Mouse (Mus musculus): ENCODE measurements at regions not wholly inside any gene's neighbourhood (a gene's known extent, or its start where the extent isn't known, plus 50 kb on each side); places are given as distances from the start of the nearest gene placed in this dataset.
A peak's percentile ranks its signal among the peaks of the same experiment; 100 is the strongest.

GRCm38 (mm10) chrX:166977029-166977428 lies 232.1 kb downstream of the Tmsb4x start:
- H3K27ac ChIP-seq (ENCODE audit: low read length) = no peak overlapping the region; the same call in 1 of the 2 replicates
- H3K36me3 ChIP-seq (ENCODE audit: control insufficient read depth, insufficient read depth, low read length) = no peaks in the 10 kb centered on the region
- no peak overlapping the region for H3K9ac ChIP-seq (ENCODE audit: low read length)
- no peaks in the 10 kb centered on the region for H3K4me1 ChIP-seq (ENCODE audit: control insufficient read depth, insufficient read depth, low read length)
- no peaks in the 10 kb centered on the region; the same call in 1 of the 2 replicates for H3K27me3 ChIP-seq (ENCODE audit: control insufficient read depth, insufficient read depth, low read length)
- no peaks in the 10 kb centered on the region for H3K9me3 ChIP-seq (replicated peaks; ENCODE audit: control insufficient read depth, low read length)
- ATAC-seq (ENCODE audit: insufficient read depth, low FRiP score) = 0 out of 2 replicates have a peak, but pooled peaks have one; percentile 17
- no peak overlapping the region for H3K4me3 ChIP-seq (replicated peaks; ENCODE audit: low read length)
- H3K4me2 ChIP-seq (ENCODE audit: low read depth, low read length) = no peak overlapping the region

DNA sequence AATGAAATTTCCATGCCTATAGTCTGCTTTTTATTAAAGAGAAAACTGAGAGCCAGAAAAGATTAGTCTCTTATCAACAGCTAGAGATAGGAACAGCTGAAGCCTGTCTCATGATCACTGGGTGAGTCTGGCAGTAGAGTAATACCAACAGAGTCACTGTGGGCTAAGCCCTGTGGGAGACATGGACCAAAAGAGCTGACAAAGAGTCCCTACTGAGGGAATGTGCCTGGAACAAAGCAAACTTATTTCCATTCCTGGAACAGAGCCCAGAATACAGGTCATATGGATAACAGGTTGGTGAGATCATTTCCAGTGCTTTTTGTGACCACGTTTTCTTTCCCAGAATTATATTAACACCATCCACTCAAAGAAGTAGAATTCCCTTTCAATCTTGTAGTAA lies 237.4 kb downstream of the Tmsb4x start:
- WGBS = 17% methylated on average over 1 of the region's 1 CpGs
- Histone ChIP-seq H3K4me2 (ENCODE audit: low read depth, low read length) (no peak overlapping the region), H3K4me1 (ENCODE audit: control insufficient read depth, insufficient read depth, low read length) (no peaks in the 10 kb centered on the region), H3K4me3 (replicated peaks; ENCODE audit: low read length) (no peak overlapping the region), H3K36me3 (ENCODE audit: control insufficient read depth, insufficient read depth, low read length) (no peaks in the 10 kb centered on the region), H3K9ac (ENCODE audit: low read length) (no peak overlapping the region), H3K9me3 (replicated peaks; ENCODE audit: control insufficient read depth, low read length) (no peaks in the 10 kb centered on the region), H3K27ac (ENCODE audit: low read length) (peak overlapping the region; percentile 23; the same call in 1 of the 2 replicates), H3K27me3 (ENCODE audit: control insufficient read depth, insufficient read depth, low read length) (no peaks in the 10 kb centered on the region; the same call in 1 of the 2 replicates)
- peak; percentile 72; the same call in 1 of the 2 replicates for ATAC-seq (ENCODE audit: insufficient read depth, low FRiP score)

DNA sequence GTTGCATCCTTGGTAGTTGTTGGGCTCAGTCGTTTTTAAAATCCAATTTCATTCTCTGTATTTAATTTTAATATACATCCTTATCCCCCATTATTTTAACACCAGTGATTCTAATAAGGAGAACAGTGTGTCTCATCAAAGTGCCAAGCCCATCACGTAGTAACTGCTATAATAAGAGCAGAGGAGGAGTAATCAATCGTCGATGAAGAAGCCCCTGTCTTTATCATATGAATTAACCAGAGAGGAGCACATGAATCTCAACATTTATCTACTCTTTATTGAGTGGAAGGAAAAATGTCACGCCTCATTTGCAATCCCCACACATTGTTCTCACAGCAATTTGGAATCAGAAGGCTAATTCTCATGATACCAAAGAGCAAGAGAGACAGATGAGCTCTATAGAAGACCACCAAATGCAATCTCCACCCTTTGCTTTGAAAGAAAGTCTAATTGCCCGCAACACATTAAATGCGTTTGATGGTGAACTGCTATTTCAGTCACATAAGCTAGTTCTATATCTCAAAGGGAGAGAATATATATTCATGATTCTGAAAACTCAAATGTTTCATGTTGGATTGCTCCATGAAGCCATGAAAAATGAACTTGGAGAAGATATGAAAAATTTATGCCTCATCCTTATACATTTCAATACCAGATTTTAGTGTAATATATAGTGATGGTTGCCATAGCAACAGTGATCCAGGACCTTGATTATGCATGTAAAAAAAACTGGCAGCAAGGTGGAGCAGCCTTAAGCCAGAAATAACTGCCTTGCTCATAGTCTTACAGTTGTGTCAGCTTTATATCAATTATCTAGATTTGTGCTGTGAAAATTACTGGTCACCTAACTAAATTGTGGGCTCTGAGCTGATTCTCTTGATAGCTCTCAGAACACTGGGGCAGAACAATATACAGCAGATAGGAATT lies 244.2 kb downstream of the Tmsb4x start:
- ATAC-seq (ENCODE audit: insufficient read depth, low FRiP score) = no peak
- Histone ChIP-seq H3K4me2 (ENCODE audit: low read depth, low read length) (no peak overlapping the region), H3K36me3 (ENCODE audit: control insufficient read depth, insufficient read depth, low read length) (no peaks in the 10 kb centered on the region), H3K9me3 (replicated peaks; ENCODE audit: control insufficient read depth, low read length) (no peaks in the 10 kb centered on the region), H3K9ac (ENCODE audit: low read length) (no peak overlapping the region), H3K27ac (ENCODE audit: low read length) (no peak overlapping the region), H3K4me1 (ENCODE audit: control insufficient read depth, insufficient read depth, low read length) (no peaks in the 10 kb centered on the region), H3K4me3 (replicated peaks; ENCODE audit: low read length) (no peak overlapping the region), H3K27me3 (ENCODE audit: control insufficient read depth, insufficient read depth, low read length) (peaks cover 7% of the 10 kb centered on the region; the same call in 1 of the 2 replicates)
- 82% methylated on average over 7 of the region's 7 CpGs for WGBS

DNA sequence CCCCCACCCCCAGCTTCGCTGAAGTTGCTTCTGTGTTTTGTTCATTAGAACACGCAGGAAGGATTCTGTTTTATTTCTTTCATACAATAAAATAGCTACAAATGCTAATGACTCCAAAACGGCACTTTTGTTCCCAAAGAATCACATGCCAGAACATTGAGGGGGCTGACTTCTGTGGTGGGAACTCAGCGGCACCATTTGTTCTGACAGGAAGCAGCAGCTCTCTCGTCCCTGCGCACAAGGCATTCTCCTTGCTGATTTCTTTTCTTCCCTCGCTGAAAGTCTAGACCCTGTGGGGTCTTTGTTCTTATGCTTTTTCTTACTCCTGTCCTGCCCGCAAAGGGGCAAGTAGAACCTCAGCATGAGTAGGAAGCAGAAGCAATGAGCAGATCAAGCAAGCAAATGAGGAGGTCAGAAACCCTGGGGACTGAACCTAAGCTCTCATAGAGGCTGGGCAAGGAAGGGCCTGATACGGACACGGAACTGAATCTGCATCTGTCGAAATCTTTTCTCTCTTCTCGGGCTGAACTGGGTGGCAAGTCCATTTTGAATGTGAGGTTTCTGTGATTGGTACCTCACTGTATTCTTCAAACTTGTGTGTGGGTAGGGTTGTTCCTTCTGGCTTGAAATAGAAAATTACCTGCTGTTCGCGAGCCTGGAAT lies 256.5 kb downstream of the Tmsb4x start:
- Histone ChIP-seq H3K4me2 (ENCODE audit: low read depth, low read length) (no peak overlapping the region), H3K9ac (ENCODE audit: low read length) (no peak overlapping the region), H3K27ac (ENCODE audit: low read length) (no peak overlapping the region), H3K4me3 (replicated peaks; ENCODE audit: low read length) (no peak overlapping the region), H3K4me1 (ENCODE audit: control insufficient read depth, insufficient read depth, low read length) (no peaks in the 10 kb centered on the region), H3K9me3 (replicated peaks; ENCODE audit: control insufficient read depth, low read length) (no peaks in the 10 kb centered on the region), H3K36me3 (ENCODE audit: control insufficient read depth, insufficient read depth, low read length) (no peaks in the 10 kb centered on the region), H3K27me3 (ENCODE audit: control insufficient read depth, insufficient read depth, low read length) (peaks cover 3% of the 10 kb centered on the region)
- no peak for ATAC-seq (ENCODE audit: insufficient read depth, low FRiP score)
- WGBS = 59% methylated on average over 14 of the region's 14 CpGs

- Histone ChIP-seq H3K9ac (ENCODE audit: low read length) (no peak overlapping the region), H3K27ac (ENCODE audit: low read length) (no peak overlapping the region), H3K4me3 (replicated peaks; ENCODE audit: low read length) (no peak overlapping the region), H3K36me3 (ENCODE audit: control insufficient read depth, insufficient read depth, low read length) (no peaks in the 10 kb centered on the region), H3K9me3 (replicated peaks; ENCODE audit: control insufficient read depth, low read length) (no peaks in the 10 kb centered on the region), H3K4me2 (ENCODE audit: low read depth, low read length) (no peak overlapping the region), H3K27me3 (ENCODE audit: control insufficient read depth, insufficient read depth, low read length) (peaks cover under 1% of the 10 kb centered on the region; the same call in 1 of the 2 replicates), H3K4me1 (ENCODE audit: control insufficient read depth, insufficient read depth, low read length) (no peaks in the 10 kb centered on the region)
- 76% methylated on average over 6 of the region's 6 CpGs for WGBS
- no peak for ATAC-seq (ENCODE audit: insufficient read depth, low FRiP score)
These were observed 258.1 kb downstream of the Tmsb4x start for GRCm38 (mm10) chrX:166951011-166951410.

DNA sequence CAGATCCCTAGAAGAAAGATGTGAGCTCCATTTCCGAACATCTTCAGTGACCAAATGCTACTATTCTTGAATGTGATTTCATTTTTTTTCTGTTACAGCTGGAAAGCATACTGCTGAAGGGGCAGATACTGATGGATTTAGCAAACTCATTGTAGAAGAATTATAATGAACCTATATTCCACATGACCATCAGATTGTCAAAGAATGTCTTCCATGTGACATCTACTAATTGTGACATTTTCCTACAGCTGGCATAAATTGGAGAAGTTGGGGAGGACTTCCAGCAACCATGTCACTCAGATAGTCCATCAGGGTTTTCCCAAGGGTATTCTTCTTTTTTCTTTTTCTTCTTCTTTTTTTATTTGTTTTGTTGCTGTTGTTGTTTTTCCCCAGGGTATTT lies 263.2 kb downstream of the Tmsb4x start:
- ATAC-seq (ENCODE audit: insufficient read depth, low FRiP score) = no peak
- H3K4me2 ChIP-seq (ENCODE audit: low read depth, low read length) = no peak overlapping the region
- H3K27ac ChIP-seq (ENCODE audit: low read length) = no peak overlapping the region
- no peaks in the 10 kb centered on the region for H3K4me1 ChIP-seq (ENCODE audit: control insufficient read depth, insufficient read depth, low read length)
- H3K4me3 ChIP-seq (replicated peaks; ENCODE audit: low read length) = no peak overlapping the region
- WGBS = 74% methylated on average over 1 of the region's 1 CpGs
- H3K27me3 ChIP-seq (ENCODE audit: control insufficient read depth, insufficient read depth, low read length) = 0 out of 2 replicates have a peak, but pooled peaks cover 11% of the 10 kb centered on the region
- H3K9me3 ChIP-seq (replicated peaks; ENCODE audit: control insufficient read depth, low read length) = no peaks in the 10 kb centered on the region
- no peak overlapping the region for H3K9ac ChIP-seq (ENCODE audit: low read length)
- no peaks in the 10 kb centered on the region for H3K36me3 ChIP-seq (ENCODE audit: control insufficient read depth, insufficient read depth, low read length)

DNA sequence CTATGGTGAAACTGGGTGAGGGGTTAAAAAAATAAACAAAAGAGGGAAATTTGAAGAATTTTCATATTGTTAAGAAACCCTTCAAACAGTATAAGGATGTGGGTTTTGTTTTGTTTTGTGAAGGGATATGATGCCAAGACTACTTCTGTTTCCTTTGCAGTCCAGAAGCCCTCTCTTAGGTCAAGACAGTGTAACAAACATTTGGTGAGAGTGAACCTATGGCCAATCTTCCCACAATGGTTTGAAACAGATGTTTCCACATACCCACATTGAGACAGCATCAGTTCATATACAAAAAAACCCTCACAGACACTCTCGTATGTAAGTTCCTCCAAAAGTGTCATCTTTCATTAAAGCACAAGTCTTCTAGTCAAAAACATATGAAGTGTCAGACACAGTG lies 263.6 kb downstream of the Tmsb4x start:
- Histone ChIP-seq H3K36me3 (ENCODE audit: control insufficient read depth, insufficient read depth, low read length) (no peaks in the 10 kb centered on the region), H3K4me1 (ENCODE audit: control insufficient read depth, insufficient read depth, low read length) (no peaks in the 10 kb centered on the region), H3K9ac (ENCODE audit: low read length) (no peak overlapping the region), H3K27me3 (ENCODE audit: control insufficient read depth, insufficient read depth, low read length) (0 out of 2 replicates have a peak, but pooled peaks cover 11% of the 10 kb centered on the region), H3K4me3 (replicated peaks; ENCODE audit: low read length) (no peak overlapping the region), H3K4me2 (ENCODE audit: low read depth, low read length) (no peak overlapping the region), H3K9me3 (replicated peaks; ENCODE audit: control insufficient read depth, low read length) (no peaks in the 10 kb centered on the region), H3K27ac (ENCODE audit: low read length) (no peak overlapping the region)
- WGBS = 68% methylated on average over 1 of the region's 1 CpGs
- ATAC-seq (ENCODE audit: insufficient read depth, low FRiP score) = no peak

DNA sequence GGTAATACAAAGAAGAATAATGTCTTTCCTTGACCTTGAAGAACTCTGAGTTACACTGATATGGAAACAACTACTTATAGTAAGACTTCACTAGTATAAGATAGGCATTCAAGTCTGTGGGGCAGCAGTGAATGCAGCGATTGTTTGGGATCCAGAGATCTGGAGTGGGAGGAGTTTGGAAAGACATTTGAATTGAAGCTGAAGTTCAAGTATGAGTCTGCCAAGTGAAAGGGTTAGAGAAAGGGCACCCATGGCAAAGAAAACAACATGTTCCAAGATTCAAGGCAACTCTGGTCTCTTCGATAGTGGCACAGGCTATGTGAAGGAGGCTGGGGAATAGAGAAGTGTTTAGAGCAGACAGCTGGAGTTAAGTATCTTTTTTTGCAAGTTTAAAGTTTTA lies 275.3 kb downstream of the Tmsb4x start:
- H3K9ac ChIP-seq (ENCODE audit: low read length) = no peak overlapping the region
- no peaks in the 10 kb centered on the region for H3K36me3 ChIP-seq (ENCODE audit: control insufficient read depth, insufficient read depth, low read length)
- H3K9me3 ChIP-seq (replicated peaks; ENCODE audit: control insufficient read depth, low read length) = no peaks in the 10 kb centered on the region
- no peak overlapping the region for H3K27ac ChIP-seq (ENCODE audit: low read length)
- no peak overlapping the region for H3K4me3 ChIP-seq (replicated peaks; ENCODE audit: low read length)
- H3K27me3 ChIP-seq (ENCODE audit: control insufficient read depth, insufficient read depth, low read length) = peaks cover 4% of the 10 kb centered on the region
- WGBS = 73% methylated on average over 2 of the region's 2 CpGs
- H3K4me2 ChIP-seq (ENCODE audit: low read depth, low read length) = no peak overlapping the region
- ATAC-seq (ENCODE audit: insufficient read depth, low FRiP score) = no peak
- H3K4me1 ChIP-seq (ENCODE audit: control insufficient read depth, insufficient read depth, low read length) = no peaks in the 10 kb centered on the region

DNA sequence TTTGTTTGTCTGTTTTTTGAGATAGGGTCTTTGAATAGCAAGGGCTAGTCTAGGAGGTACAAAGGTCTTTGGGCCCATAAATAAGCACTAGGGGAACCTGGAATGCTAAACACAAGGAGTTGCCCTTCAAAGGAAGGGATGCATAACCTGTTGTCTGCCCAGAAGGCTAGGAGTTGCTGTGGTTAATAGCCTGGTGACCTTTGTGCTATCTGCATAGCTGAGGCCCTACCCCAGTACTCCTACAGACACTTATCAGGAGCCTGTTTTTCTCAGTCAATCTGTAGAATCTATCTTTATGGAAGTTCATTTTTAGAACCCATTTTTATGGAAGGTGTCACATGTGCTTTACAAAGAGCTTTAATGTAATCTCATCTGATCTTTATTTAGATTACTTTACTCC lies 276.6 kb downstream of the Tmsb4x start:
- Histone ChIP-seq H3K27ac (ENCODE audit: low read length) (no peak overlapping the region), H3K4me3 (replicated peaks; ENCODE audit: low read length) (no peak overlapping the region), H3K36me3 (ENCODE audit: control insufficient read depth, insufficient read depth, low read length) (no peaks in the 10 kb centered on the region), H3K27me3 (ENCODE audit: control insufficient read depth, insufficient read depth, low read length) (no peaks in the 10 kb centered on the region; the same call in 1 of the 2 replicates), H3K9me3 (replicated peaks; ENCODE audit: control insufficient read depth, low read length) (no peaks in the 10 kb centered on the region), H3K4me1 (ENCODE audit: control insufficient read depth, insufficient read depth, low read length) (no peaks in the 10 kb centered on the region), H3K4me2 (ENCODE audit: low read depth, low read length) (no peak overlapping the region), H3K9ac (ENCODE audit: low read length) (no peak overlapping the region)
- ATAC-seq (ENCODE audit: insufficient read depth, low FRiP score) = no peak
